Mouse (Mus musculus) thymus, postnatal 4 days (tissue): Measurements from ENCODE around the gene Smim5.
A peak's percentile ranks its signal among the peaks of the same experiment; 100 is the strongest.

Experiments used
- DNase-seq: peaks from one replicate; pipeline ENCODE4 v3.0.0; 2021

The Smim5 gene

DNA sequence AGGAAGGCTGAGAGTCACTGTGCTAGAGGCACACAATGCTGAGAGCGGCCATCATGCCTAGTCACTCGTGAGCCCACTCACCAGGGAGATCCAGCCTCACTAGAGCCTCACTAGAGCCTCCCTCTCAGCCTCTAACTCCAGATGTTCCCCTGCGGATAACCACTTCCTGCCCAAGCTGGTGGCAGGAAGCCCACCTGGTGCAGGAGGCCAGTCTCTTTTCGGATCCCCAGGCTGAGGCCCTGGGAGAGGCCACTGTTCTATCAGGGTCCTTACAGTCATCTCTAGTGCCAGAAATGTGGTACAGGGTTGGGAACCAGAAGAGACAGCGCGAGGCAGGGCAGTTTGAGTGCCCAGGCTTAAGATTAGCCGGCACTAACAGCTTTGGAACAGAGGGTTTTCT, 1.3 kb upstream of the Smim5 start:
- peak; percentile 74 for DNase-seq

DNA sequence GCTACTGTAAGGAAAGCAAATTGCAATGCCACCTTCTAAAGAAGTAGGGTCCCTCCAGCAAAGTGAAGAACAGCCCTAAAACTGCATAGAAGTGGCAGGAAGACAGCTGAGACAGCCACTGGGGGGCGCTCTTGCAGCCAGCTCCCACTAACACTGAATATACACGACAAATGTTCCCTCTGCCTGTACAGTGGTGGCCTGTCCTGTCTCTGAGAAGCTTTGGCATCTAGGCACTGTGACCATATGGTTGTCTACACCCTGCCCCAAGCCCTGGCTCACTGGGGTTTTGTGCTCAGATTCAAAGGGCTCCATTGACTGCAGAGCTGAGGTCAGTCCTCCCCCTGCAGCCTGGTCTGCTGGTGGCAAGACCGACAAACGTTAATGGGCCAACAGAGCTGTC, 880 bp upstream of the Smim5 start:
- peak; percentile 94 for DNase-seq

DNA sequence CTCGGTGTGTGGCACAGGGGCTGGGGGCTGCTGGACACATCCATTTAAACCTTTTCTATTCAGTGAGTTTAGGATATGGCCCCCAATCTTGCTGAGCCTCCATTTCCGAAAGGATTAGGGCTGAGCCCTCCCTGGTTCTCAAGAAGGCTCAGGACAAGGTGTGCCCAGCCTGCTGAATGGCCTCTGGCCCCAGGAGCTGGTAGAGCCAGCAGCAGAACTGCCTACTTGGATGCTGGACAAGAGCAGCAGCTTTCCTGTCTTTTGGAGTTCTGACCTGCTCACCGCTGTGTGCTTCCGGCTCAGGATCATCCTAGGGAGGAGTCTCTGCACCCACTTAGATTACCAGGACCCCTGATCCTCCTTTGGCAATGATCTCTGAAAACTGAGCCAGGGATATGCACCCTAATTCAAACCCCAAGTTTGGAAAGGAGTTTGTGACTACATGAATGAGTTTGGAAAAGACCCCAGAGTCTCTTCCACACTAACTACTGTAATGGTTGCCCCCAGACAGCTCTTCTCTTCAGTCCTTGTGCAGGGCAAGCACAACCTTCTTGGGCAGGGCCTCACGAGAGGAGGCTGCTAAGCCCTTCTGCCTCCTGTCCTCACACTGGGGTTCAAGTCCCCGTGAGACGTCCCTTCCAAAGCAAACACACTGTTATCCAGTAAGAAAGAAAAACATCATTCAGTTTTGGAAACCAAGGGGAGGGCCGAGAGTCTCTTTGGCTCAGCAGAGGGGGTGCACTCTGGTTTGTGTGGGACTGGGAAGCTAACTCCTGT, 983 bp downstream of the Smim5 start:
- DNase-seq: no peak

DNA sequence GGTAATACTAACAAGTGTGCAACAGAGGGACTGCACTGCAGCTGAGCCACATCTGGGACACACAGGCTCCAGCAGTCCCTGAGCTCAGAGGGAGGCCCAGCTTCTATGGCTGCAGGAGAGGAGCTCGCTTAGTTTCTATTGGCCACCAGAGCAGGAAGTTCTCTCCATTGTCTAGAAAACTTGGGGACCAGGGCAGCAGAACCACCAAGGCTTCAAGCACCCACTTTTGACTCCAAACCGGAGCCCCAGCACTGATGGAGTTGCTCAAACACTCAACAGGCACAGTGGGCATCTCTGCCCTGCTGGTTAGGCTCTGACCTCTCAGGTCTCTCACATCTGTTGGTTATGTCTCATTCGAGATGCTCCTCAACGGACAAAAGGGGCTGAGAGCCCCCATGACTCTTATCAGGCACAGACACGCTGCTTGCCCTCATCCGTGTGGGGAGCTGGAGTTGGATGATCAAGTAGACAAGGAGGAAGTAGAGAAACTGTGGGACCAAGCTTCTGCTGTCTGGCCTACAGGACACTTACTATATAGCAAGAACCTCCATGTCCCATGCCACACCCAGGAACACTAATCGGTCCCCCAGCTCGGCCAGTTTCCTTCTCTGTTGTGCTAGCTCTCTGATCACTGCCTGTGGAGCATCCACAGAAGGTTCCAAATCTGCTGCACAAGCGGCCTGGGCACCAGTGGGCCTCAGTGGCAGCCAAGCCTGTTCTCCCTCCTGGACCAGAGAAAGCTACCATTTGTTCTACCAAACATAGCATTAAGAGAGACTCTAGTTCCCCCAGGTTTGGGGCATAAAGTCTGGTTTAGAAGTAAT, 1.8 kb downstream of the Smim5 start:
- peak; percentile 67 for DNase-seq

DNA sequence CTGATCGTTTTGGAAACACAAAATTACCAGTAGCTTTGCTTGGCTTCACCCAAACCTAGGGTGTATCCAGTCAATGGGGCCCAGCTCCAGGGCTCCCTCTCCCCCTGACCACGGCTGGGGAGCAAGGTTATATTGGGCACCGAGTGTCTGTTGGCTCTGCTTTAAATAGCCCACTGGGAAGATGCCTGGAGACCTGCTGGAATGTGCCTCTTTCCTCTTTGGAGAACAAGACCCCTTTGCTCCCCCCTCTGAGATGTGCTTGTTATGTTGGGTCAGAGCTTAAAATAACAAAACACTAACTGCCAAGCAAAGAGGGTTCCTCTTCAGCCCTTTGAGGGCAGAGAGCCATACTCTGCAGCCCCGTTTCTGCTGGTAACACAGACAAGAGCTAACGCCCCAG, 2.4 kb downstream of the Smim5 start:
- no peak for DNase-seq

DNA sequence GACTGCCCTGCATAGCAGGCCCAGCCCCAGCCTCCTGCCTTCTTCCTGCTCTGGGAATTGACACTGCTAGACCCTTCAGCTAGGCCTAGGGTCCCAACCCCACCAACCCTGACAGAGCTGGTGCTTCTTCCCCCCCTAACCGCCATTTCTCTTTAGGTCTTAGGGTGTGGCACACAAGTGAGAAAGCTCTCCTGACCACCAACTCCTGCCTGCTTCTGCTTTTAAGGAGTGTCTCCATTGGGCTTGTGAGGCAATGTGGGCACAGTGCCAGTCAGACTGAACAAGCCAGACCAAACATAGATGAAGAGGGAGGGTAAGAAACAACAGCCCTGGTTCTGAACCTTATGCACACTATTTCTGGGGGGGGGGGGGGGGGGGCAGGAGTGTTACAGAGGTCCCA, 3.1 kb downstream of the Smim5 start:
- DNase-seq: no peak

DNA sequence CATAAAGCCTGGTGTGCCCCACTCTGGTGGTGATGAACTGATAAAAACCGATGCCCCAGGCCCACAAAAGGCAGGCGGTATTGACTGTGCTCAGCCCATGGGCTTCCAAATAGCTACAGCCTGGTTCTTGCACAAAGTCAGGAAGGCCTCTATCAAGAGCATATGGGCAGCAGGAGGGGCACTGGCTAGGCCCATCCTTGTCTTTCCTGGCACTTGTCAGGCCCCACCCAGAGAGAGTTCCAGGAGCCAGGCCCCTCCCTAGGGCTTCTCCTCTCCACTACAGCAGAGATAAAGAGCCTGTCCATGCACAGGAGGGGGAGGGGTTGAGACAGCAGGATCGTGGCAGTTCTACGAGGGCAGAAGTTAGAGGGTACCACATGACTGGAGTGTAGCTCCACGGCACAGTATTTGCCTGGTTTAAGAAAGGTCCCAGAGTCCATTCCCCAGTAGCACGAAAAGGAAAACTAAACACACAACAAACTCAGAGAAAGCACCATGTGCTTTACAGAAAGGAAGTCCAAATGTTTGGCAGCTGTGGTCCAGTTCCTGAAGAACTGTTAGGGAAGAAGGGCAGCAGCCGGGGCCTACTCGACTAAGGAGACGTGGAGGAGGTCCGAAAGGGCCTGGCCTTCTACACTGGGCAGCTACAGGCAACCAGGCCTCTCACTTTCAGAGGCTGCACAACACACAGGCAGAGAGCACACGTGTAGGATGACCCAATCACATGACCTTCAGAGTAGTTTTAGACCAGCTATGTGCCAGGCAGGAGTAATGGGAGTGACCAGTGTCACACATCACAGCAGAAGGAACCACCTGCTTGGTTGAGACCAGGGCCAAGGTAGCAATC, 3.8 kb downstream of the Smim5 start:
- no peak for DNase-seq

DNA sequence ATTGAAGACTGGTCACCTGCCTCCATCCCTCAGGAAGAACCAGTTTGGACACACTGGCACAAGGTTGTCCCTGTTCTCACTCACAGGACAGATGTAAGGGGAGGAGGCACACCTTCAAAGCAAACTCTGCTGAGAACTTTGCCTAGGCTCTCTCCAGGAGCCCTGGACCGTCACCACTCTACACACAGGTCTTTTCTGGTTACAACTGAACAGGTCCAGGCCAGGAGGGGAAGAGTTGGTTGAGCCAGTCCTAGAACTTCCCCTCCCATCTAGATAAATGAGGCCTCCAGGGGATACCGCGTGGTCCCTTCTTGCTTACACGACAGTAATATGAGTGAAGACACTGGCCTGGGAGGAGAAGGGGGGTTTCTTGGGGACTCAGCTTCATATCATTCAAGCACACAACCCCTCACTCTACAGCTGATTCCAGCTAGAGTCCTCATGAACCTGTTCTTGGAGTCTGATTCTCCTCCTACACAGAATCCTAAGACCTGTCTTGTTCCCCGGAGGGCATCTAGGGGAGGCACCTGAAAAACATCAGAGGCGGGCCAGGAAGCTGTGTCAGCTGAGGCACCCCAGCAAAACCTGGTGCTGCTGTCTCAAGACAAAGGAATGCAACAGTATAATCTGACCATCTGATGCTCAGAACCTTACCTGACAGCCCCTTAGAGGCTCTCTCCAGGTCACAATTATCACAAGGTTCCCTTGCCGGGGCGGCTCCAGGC, 4.6 kb downstream of the Smim5 start:
- peak; percentile 61 for DNase-seq

DNA sequence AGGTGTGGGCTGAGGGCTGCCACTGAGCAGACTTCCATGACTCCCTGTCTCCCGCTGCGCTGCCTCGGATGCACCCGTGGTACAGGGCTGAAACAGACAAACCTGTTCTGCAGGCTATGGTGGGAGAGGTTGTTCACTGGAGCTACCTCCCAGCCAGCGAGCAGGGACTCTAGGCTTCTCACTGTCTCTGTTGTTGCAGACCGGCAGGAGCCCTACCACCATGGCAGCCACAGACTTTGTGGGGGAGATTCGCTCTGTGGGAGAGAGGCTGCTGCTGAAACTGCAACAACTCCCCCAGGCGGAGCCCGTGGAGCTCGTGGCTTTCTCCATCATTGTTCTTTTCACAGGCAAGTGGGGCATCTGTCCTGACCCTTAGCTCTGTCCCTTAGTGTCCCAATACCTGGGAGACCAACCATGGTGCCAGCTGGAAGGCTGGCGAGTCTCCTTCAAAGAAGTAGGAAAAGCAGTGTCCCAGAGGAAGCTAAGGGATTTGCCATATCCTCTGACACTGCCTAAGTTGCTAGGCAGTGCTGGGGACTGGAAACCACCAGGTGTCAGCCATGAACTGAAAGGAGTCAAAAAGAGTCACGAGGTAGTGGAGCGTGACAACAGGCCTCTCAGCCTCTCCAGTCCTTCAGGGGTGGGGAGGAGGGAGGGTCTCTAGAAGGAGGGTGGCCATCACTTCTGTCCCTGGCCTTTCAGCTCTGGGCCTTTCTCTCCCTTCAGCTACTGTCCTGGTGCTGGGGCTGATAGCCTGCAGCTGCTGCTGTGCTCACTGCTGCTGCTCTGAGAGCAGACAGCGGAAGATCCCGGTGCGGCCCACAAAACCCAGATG, 5.4 kb downstream of the Smim5 start:
- peak; percentile 64 for DNase-seq

DNA sequence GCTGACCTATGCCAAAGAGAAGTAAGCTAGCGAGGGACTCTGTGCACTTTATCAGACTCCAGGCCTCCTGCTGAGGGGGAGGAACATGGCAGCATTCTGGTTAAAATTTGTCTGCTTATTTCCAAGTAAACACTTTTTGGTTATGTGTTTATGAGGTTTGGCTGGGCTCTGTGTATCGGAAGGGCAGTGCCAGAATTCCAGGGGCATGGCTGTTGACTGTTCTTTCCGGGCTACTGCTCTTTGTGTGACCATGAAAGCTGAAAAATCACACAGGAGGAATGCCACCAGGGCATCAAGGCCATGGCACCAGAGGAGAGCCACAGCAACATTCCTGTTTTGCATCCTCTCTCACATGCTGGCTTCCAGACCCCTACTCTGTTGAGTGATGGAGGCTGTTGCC, 6.3 kb downstream of the Smim5 start:
- no peak for DNase-seq

DNA sequence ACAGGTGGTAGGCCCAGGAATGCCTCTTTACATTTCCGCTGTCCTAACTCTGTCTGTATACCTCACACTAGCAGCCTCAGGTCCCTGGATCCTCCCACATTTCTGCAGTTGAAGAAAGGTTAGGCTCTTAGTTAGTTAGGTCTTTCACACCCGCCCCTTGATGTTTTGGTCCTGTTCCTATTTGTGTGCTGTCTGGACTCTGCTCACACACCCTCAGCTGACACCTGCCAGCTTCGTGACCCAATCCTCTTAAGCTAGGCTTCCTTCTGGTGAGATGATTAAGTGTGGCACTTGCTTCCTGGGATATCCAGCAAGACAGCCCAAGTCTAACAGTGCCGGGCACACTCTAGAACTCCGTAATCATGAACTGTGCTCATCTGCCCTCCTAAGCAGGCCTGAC, 6.8 kb downstream of the Smim5 start:
- no peak for DNase-seq

DNA sequence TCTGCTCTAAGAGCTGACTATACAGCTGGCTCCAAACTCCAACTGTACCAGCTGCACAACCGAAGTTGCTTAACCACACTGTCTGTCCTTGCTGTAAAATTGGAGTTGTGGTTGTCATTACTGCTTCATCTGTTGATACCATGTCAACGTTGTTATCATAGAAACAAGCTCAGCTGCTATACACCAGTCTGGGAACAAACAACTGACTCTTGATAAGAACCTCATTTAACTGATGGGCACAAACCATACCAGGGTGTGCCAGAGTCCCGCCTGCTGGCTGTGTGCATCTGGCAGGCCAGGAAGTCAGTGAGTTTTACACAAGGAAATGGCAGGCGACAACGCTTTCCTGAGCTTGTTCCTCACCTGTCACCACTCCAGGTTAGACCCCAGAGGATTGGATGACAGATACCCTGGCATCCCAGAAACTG, 11.4 kb downstream of the Smim5 start:
- DNase-seq: peak; percentile 70

DNA sequence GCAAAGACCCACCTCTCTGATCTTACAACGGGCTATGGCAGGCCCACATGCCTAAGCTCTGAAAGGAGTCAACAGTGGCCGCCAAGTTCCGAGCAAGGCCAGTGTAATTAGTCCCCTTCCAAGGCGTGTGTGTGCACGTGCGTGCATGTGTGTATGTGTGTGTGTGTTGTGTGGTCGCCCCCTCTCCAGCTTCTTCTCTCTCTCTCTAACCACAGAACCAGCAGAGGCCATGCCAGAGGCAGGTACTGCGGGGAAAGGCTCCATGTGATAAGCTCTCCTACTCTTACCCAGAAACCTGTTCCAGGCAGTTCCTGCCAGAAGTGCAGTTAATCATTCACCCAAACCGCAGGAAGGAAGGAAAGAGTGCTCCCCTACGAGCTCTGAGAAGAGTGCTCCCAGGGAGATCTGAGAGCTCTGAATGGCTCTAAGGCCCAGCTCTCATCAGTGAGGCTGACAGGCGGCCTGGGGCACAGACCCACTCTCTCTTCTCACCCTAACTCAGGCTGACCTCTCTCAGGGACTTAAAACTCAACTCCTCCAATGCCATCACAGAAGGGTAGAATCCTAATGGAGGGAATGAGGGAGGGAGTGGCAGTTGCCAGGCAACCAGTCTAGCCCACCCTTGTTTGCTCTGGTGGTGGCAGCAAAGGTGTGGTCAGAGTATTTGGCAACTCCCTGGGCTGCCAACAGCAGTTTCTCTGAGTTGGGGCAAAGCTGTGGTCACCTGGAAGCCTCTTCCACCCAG, 12.0 kb downstream of the Smim5 start, which contains the start of gene Smim6:
Smim6 (plus strand) TSS at position 386 of the 745 bp plus-strand sequence.
- DNase-seq: peak; percentile 50

DNA sequence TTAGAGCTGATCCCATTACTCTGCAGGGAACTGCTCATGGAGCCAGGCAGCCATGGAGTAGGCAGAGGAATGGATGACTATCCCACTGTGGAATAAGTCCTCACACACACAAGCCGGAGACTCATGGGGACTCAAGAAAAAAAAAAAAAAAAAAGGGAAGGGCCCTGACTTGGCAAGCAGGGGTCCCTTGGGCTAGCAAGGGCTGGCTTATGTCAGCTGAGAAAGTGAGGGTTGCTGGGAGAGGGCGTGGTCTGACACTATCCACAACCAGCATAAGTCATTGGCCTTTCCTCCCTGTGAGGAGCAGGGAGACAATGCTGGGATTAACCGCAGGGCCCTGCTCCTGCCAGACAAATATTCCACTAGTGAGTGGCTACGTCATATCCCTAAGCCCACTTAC, 16.8 kb downstream of the Smim5 start:
- no peak for DNase-seq

DNA sequence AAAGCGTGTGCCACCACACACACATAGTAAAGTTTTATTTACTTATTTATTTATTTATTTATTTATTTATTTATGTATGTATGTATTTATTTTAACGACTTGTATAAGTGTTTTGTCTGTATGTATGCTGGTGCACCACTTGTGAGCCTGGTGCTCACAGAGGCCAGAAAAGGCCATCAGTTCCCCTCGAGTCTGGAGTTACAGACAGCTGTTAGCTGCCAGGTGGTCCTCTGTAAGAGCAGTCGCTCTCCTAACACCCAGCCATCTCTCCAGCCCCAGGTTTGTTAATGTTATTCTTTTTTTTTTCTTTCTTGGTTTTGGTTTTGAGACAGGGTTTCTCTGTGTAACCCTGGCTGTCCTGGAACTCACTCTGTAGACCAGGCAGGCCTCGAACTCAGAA, 18.9 kb downstream of the Smim5 start:
- DNase-seq: peak; percentile 13

DNA sequence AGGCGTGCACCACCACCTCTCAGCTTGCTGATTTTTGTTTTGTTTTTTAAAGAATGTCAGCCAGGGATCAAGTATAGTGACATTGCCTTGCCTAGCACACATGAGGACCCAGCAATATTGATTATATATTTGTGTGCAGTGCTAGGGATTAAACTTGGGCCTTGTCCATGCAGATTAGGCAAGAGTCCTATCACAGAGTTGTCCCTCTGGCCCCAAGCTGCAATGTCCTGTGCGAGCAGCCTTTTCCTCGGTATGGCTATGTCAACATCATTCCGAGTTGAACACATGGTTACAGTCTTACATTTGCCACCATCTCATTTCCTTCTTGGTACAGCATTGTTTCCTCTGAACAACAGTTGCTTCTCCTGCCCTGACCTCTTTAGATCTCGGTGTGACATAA, 19.3 kb downstream of the Smim5 start:
- DNase-seq: no peak

DNA sequence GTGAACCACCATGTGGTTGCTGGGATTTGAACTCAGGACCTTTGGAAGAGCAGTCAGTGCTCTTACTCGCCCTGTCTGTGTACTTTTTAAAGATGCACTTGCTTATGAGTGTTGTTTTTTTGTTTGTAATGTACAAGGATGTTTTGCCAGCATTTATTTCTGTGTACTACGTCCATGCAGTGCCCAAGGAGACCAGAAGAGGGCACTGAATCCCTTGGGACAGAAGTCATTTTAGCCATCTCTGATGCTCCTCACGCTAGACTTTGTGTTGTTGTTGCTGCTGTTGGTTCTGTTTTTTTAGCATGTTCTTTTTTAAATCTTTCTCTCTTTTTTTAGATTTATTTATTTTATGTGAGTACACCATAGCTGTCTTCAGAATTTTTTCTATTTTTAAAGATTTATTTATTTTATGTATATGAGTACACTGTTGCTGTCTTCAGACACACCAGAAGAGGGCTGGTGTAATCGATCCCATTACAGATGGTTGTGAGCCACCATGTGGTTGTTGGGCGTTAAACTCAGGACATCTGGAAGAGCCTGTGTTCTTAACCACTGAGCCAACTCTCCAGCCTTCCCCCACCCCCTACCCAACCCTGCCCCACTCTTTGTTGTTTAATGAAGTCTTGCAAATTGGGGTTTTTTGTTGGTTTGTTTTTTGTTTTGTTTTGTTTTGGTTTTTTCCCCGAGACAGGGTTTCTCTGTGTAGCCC, 20.5 kb downstream of the Smim5 start:
- DNase-seq: peak; percentile 82

DNA sequence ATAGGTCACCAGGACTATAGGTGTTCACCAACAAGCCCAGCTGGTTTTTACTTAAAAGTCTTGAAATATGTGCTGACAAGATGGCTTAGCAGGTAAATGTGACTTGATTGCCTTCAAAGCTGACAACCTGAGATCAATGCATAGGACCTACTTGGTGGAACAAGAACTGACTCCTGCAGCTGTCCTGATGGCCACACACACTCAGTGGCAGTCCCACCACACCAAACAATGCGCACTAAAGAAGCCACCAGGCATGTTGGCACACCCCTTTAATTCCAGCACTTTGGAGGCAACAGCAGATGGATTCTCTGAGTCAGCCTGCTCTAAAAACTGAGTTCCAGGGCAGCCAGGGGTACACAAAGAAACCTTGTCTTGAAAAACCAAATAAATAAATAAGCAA, 22.2 kb downstream of the Smim5 start:
- DNase-seq: no peak

DNA sequence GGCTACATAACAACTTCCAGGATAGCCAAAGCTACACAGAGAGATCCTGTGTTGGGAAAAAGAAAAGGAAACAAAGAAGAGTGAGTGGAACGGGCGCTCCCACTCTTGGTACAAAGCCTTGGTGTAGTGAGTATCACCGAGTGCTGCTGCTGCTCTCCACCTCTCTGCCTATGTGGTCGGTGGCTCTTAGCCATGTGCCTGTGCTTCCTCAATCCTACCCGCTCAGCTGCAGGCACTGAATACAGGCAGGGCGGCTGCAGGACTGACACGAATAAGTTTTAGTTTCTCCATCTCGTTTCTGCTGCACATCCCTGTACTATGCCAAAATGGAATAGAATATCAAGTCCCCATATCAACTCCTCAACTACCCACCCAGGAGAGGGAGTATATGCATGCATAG, 29.3 kb downstream of the Smim5 start:
- no peak for DNase-seq

DNA sequence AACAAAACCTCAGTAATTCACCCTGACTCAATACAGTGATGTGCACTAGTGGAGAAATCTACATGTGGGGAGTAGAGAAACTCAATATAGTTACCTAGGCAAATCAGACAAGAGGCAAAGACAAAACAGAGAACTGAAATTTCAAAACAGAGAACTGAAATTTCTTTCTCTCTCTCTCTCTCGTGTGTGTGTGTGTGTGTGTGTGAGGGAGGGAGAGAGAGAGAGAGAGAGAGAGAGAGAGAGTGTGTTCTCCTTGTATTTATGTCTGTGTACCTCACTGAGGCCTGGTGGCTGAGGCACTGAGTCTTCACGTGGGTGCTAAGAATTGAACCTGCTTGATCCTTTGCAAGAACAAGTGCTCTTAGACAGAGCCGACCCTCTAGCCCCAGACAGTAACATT, 30.1 kb downstream of the Smim5 start:
- DNase-seq: no peak
